Mouse (Mus musculus) gastrocnemius, postnatal 4 days (tissue): ENCODE data around the gene Lrriq3. TPM values are rescaled to one million over a fixed set of nuclear protein-coding genes. Genes with fewer than 3 reads are reported as not detected.

Experiments
- total RNA-seq, 2 experiments: library from RNA; stranded (reverse); gene quantifications; 2 replicates each; pipeline ENCODE4 v1.2.3; 2021

Gene Lrriq3
- total RNA-seq, 2 experiments from 2014 or later = 0.73 to 0.76 TPM

Other genes starting within 250 kb of the Lrriq3 start
- gene Tnni3k, start 38.0 kb upstream of the Lrriq3 start, total RNA-seq = not detected
- 1 to 10 TPM; 7.1 to 8.2 TPM for gene Fpgt, start within 50 bp of the Lrriq3 start, total RNA-seq